Mouse (Mus musculus) layer of hippocampus, adult 11-12 months (tissue): ENCODE measurements around the gene Ccdc96.

Experiments used
- DNase-seq: peaks from one replicate; pipeline ENCODE4 v3.0.0; 2022; ENCODE audit warnings: low spot score

Gene Ccdc96

GRCm38 (mm10) chr5:36484171-36484990 lies at the start of gene Ccdc96, which contains the start of gene Tada2b:
Gene Ccdc96, plus strand, starts transcription at chr5:36484588.
Gene Tada2b, minus strand, starts transcription at chr5:36484285.
- peak; percentile 99 for DNase-seq

GRCm38 (mm10) chr5:36436858-36437257 lies 47.5 kb upstream of the Ccdc96 start:
- DNase-seq: no peak

GRCm38 (mm10) chr5:36440741-36441140 lies 43.6 kb upstream of the Ccdc96 start:
- no peak for DNase-seq

GRCm38 (mm10) chr5:36444611-36445010 lies 39.8 kb upstream of the Ccdc96 start:
- DNase-seq: no peak

GRCm38 (mm10) chr5:36445028-36445427 lies 39.4 kb upstream of the Ccdc96 start:
- no peak for DNase-seq

GRCm38 (mm10) chr5:36446166-36446890 lies 38.1 kb upstream of the Ccdc96 start:
- DNase-seq: no peak

- no peak for DNase-seq
Observed at GRCm38 (mm10) chr5:36447872-36448271, 36.5 kb upstream of the Ccdc96 start.

- no peak for DNase-seq
Observed at GRCm38 (mm10) chr5:36449710-36450358, 34.6 kb upstream of the Ccdc96 start.

GRCm38 (mm10) chr5:36451119-36451518 lies 33.3 kb upstream of the Ccdc96 start:
- DNase-seq: no peak

- no peak for DNase-seq
Observed at GRCm38 (mm10) chr5:36451872-36452389, 32.5 kb upstream of the Ccdc96 start.

GRCm38 (mm10) chr5:36452821-36453220 lies 31.6 kb upstream of the Ccdc96 start:
- no peak for DNase-seq

GRCm38 (mm10) chr5:36457706-36458105 lies 26.7 kb upstream of the Ccdc96 start:
- DNase-seq: no peak

GRCm38 (mm10) chr5:36458926-36459325 lies 25.5 kb upstream of the Ccdc96 start:
- peak; percentile 56 for DNase-seq

- no peak for DNase-seq
Observed at GRCm38 (mm10) chr5:36460712-36461111, 23.7 kb upstream of the Ccdc96 start.

GRCm38 (mm10) chr5:36461231-36461630 lies 23.2 kb upstream of the Ccdc96 start:
- no peak for DNase-seq

GRCm38 (mm10) chr5:36462810-36463209 lies 21.6 kb upstream of the Ccdc96 start:
- peak; percentile 82 for DNase-seq

- DNase-seq: no peak
Observed at GRCm38 (mm10) chr5:36463391-36463790, 21.0 kb upstream of the Ccdc96 start.

GRCm38 (mm10) chr5:36464709-36465661 lies 19.4 kb upstream of the Ccdc96 start, which contains the start of gene Grpel1:
Gene Grpel1, plus strand, starts transcription at chr5:36464998.
- peak; percentile 99 for DNase-seq

GRCm38 (mm10) chr5:36465889-36466288 lies 18.5 kb upstream of the Ccdc96 start:
- no peak for DNase-seq

GRCm38 (mm10) chr5:36471206-36471605 lies 13.2 kb upstream of the Ccdc96 start:
- no peak for DNase-seq
